8 mouse cellular contexts compared by ENCODE assay signal in genomic region chr11:23855182-23855802, GRCm38 (mm10). TPM values are rescaled to one million over a fixed set of nuclear protein-coding genes. Genes with fewer than 3 reads are reported as not detected.
A peak's percentile ranks its signal among the peaks of the same experiment; 100 is the strongest.
DNase-seq lines count a peak whose midpoint lies in the region; ATAC-seq lines count a peak whose summit lies in the region.

No protein-coding gene starts in this region.

- H3K27me3 ChIP-seq in stomach, embryonic 14.5 days (ENCODE audit: control insufficient read depth, insufficient read depth, low read length) = no peaks in the 10 kb centered on the region

- DNase-seq in 3134 (ENCODE audit: extremely low read depth, insufficient read length, low spot score) = peak; percentile 21
- peak; percentile 66 to 87 for DNase-seq in adrenal gland, adult (ENCODE audit: inconsistent age in 2 of 2, low spot score in 1 of 2)
- peak; percentile 70 for DNase-seq in embryo, embryonic 10.5 days (ENCODE audit: low spot score)
- DNase-seq in gastrocnemius, postnatal 4 days (ENCODE audit: low spot score in 2 of 2) = peak; percentile 49 to 65
- peak; percentile 37 to 72 for DNase-seq in kidney, adult 8-10 months
- DNase-seq in liver = peak; percentile 56
- peak; percentile 76 for DNase-seq in naive thymus-derived CD4-positive, alpha-beta T cell, adult 2 months (ENCODE audit: low read depth)

- ATAC-seq in stomach, embryonic 14.5 days (ENCODE audit: insufficient number of reproducible peaks, insufficient read depth, low FRiP score, low read depth) = peak; percentile 46

- no peaks in the 10 kb centered on the region for H3K4me1 ChIP-seq in stomach, embryonic 14.5 days (ENCODE audit: control insufficient read depth, insufficient read depth, low read length)

- WGBS in stomach, embryonic 14.5 days = 14% methylated on average over 3 of the region's 3 CpGs

- H3K4me2 ChIP-seq in stomach, embryonic 14.5 days (replicated peaks; ENCODE audit: low read depth, low read length) = no peak overlapping the region

- no peak overlapping the region for H3K9ac ChIP-seq in stomach, embryonic 14.5 days (replicated peaks; ENCODE audit: low read depth, low read length)

- H3K36me3 ChIP-seq in stomach, embryonic 14.5 days (ENCODE audit: control insufficient read depth, insufficient read depth, low read length) = peaks cover 31% of the 10 kb centered on the region

- no peak overlapping the region for H3K27ac ChIP-seq in stomach, embryonic 14.5 days (ENCODE audit: low read length)

- H3K4me3 ChIP-seq in stomach, embryonic 14.5 days (ENCODE audit: low read depth, low read length) = no peak overlapping the region

- no peaks in the 10 kb centered on the region for H3K9me3 ChIP-seq in stomach, embryonic 14.5 days (ENCODE audit: control insufficient read depth, low read depth, low read length)

RNA-seq across cellular contexts. Expression of gene Papolg, which starts 39.8 kb away (rescaled TPM):
- 1 to 10 TPM; 7.0 to 7.5 TPM for total RNA-seq in gastrocnemius, postnatal 4 days (2021)
- 15.8 and 16.3 TPM in 2 replicates for polyA plus RNA-seq in stomach, embryonic 14.5 days (2014; fragmentation: Nextera tagmentation; extraction: Ambion mirVana)

Comparison
In these comparisons a context has a peak if more than half of its experiments do, and no peak if none do; other contexts are left out.
1. DNase-seq: peak in every context shown above with its lines; median percentile 76 in adrenal gland, adult; 76 in naive thymus-derived CD4-positive, alpha-beta T cell, adult 2 months; 70 in embryo, embryonic 10.5 days; 57 in gastrocnemius, postnatal 4 days; 56 in liver; 54 in kidney, adult 8-10 months; 21 in 3134.